Mouse (Mus musculus): ENCODE measurements at regions not wholly inside any gene's neighbourhood (a gene's known extent, or its start where the extent isn't known, plus 50 kb on each side); places are given as distances from the start of the nearest gene placed in this dataset.
"Not testable (repeated sequence)": the region's sequence is repeated elsewhere in the genome, so short reads cannot be mapped to it uniquely, and the experiment has no call there.

DNA sequence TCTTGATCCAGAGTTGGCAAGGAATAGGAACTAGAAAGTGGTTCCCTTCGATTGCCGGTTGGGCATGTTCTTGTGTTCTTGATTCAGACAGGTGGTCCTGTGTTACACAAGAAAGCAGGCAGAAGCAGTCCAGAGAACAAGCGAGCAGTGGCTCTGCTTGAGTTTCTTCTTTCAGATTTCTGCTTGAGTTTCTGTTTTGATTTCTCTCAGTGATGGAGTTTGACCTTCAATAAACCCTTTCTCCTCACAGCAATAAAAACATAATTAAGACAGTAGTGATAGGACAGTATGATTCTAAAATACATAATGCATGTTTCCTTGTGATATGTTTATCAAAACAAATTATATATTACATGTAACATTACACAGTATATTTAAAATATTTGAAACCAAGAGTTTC lies 59.1 kb downstream of the Klf6 start:
- no peak for DNase-seq

DNA sequence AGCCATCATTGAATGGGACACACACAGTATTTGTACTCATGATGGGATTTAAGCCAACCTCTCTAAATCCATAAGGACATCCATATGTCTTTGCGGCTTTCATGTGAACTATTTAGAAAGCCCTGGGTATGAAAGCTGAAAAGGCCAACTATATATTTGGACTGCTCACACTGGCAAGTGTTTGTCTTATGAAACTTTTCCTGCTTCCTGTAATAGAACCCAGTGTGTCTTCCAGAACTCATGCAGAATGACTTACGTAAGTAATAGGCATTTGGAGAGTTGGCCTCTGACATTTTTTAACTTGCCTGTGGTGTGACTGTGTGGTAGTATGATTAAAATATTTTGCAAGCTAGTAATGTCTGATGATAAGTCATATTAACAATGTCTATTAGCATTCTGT lies 70.2 kb downstream of the Klf6 start:
- no peak for DNase-seq

GRCm38 (mm10) chr13:5937436-5937835 lies 76.2 kb downstream of the Klf6 start:
- DNase-seq: no peak

DNA sequence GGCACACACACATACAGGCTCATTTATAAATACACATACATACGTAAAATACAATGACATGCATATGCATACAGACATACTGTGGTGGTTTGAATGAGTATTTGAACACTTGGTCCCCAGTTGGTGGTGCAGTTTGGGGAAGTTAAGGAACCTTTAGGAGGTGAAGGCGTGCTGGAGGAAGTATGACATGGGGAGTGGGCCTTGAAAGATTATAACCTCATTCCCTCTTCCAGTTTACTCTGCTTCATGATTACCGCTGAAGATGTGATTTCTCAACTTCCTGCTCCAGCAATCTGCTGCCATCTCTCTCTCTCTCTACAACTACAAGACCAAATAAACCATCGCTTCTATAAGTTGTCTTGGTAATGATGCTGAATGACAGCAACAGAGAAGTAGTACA lies 76.7 kb downstream of the Klf6 start:
- DNase-seq: no peak

GRCm38 (mm10) chr13:5939368-5939767 lies 78.1 kb downstream of the Klf6 start:
- no peak for DNase-seq

DNA sequence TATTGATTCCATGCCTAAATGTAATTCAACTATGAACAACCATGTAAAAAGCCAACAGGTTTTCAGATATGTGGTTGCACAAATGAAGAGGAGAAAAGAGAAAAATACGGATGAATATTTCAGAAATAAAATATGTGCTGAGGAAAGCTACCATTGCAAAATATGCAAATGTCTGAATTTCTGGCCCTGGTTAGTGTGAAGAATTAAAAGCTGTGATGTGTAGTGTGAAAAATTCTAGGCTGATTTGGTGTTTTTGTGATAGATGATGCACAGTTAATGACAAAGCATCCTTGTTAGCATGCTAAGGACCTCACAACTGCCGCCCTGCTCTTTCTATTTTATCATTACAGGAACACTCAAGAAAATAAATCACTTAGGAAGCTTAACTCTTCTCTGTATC lies 91.6 kb downstream of the Klf6 start:
- DNase-seq: no peak

DNA sequence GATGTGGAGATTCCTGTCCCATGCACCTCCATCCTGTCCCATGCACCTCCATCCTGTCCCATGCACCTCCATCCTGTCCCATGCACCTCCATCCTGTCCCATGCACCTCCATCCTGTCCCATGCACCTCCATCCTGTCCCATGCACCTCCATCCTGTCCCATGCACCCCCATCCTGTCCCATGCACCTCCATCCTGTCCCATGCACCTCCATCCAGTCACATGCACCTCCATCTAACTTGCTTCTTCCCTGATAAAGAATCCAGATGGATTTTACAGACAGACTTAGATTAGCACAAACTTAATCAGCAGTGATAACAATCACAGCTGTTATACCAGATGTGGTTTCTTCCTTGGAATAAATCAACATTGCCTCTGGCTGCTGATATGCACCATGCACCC lies 93.8 kb downstream of the Klf6 start:
- not testable (repeated sequence) for DNase-seq

DNA sequence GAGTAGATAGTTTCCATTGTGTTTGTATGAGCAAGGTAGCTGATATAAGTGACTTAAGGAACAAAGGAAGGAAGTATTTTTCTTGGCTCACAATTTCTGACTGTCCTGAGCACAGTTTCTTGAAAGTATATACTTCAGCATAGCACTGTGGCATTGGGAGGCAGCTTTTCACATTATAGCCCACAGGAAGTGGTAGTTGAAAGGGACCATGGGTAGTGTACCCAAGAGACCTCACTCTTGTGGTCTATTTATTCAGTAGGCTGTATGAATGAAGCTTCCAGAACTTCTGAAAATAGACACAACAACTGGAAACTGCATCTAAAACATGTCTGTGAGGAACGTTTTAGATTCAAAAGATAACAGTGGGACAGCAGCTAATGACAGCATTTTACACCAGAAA lies 94.9 kb downstream of the Klf6 start:
- DNase-seq: no peak

GRCm38 (mm10) chr13:5962947-5963346 lies 101.7 kb downstream of the Klf6 start:
- no peak for DNase-seq

DNA sequence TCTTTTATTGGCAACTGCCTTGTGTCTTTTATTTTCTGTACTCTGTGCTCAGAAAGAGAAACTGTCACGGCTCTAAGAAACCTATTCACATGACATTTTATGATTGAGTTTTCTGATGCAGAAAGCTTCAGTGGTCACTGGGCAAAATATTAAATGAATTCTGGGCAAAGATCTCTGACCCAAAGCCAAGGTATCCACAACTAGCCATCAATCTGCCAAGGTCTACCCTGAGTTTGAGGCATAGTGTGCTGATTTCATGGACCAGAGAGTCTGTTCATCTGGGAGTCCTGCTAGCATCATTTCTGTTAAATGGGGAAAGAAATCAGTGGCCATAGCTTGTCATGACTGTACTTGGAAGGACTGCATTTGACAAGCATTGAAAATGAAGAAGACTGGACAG lies 103.3 kb downstream of the Klf6 start:
- no peak for DNase-seq

DNA sequence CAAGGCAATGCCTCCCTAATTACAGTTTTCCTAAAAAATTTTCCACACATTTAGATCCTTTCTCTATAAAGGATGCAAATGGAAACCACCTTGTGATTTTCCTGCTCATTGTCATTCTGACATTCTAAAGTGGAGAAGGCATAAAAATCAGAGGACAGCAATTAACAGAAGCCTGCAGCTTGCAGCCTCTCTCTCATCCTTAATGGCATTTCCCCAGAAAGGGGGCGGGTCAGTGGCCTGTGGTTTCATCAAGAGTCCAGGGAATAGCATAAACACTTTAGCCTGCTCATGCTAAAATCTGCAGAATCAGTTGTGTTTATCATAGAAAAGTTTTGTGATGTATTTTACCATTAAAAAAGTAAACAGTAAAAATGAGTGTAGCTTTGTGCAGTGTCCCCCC lies 117.3 kb downstream of the Klf6 start:
- no peak for DNase-seq

DNA sequence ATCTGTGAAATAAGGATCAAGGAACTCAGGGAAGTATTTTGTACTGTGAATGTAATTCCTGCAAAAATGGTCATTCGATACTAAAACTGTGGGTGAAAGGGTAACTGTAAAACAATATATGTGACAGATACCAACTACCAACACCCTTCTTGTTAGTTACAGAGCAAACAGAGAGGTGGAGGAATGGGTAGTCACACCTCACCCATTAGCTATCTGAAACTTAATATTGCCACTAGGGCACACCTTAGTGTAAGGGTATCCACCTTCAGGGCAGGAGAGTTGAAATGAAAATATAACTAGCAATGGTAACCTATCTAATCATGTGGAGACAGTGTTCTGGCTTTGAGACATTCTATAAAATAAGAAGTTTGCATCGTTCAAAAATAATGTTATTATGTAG lies 126.2 kb downstream of the Klf6 start:
- no peak for DNase-seq

DNA sequence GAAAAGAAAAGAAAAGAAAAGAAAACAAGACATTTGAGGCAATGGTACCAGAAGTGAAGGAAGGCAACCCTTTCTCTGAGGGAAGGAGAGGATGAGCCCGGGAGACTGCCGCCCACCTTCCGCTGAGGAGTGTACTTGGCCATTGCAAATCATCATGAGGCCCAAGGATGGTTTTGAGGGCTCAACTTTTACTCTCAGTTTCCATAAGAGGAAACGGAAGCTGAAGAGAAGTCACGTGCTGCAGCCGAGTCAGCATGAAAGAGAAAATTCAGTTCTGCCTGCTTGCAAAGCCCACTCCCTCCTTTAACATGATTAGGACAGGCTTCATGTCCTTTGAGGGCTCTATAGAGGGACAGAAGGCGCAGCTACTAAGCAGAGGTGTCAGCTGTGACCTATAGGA lies 127.1 kb downstream of the Klf6 start:
- DNase-seq: no peak

- DNase-seq: no peak
Observed at GRCm38 (mm10) chr13:6000559-6001217, 139.4 kb downstream of the Klf6 start.

DNA sequence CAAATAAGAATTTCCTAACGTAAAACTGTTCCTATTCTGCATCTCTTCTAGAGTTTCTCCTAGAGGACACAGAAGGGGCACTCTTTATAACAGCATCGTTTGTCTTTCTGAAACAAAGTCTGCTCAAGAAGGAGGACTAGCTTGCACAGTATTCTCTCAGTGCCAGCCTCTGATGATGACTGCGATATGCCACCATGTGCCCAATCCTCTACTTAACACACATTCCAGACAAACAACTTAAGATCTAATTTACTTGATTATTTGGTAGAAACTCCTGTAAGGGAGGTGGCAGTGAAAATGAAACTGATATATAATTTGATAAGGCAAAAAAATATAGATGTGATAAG lies 139.9 kb downstream of the Klf6 start:
- DNase-seq: no peak

DNA sequence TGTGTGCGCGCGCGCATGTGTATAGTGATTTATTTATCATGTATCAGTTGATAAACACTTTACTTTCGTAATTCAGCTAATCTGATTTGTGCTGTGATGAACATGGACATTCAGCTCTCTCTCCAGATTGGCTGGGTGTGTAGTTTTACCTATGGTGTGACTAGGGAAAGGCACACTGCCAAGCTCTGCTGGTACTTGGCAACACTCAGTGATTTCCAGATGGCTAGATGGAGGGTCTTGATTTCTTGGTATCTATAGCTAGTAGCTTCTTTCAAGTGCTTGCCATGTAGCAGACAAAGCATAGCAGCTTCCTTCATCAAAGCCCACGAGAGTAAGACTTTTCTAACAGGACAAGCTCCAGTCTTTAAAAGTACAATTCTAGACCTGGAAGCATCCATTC lies 144.6 kb downstream of the Klf6 start:
- no peak for DNase-seq

DNA sequence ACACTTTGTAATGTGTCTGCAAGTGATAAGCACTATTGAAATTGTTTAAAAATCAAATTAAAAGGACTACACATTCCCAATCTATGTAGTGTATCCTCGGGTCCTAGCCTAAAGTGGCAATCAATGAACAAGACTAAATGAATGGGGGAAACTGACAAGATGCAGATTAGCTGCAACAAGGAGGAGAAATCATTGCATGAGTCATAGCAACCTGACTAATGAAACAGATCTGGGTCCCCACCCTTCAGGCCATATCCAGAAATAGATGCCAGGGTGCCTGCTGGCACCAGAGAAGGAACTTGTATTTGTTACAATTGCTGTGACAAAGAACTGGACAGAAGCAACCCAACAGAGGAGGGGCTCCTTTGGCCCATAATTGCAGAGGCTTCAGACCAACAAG lies 148.4 kb downstream of the Klf6 start:
- no peak for DNase-seq

- no peak for DNase-seq
Observed at GRCm38 (mm10) chr13:6027207-6027606, 165.9 kb downstream of the Klf6 start.

DNA sequence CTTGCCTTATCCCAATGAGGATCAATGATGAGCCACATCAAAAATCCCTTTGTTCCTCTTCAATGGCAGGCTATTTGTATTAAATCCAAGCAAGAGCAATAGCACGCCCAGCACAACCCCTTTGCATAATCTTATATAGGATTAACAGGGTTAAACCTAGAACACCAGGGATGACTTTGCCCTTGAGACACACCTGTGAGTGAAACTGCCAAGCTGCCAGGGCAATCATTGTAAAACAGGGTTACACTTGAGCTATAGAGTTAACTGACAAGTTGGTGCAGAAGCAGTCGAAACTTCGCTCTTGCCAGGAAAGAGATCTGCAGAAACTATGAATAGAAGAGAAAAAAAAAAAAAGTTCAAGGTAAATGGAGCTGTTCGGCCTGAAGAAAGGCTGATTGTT lies 167.6 kb downstream of the Klf6 start:
- no peak for DNase-seq

DNA sequence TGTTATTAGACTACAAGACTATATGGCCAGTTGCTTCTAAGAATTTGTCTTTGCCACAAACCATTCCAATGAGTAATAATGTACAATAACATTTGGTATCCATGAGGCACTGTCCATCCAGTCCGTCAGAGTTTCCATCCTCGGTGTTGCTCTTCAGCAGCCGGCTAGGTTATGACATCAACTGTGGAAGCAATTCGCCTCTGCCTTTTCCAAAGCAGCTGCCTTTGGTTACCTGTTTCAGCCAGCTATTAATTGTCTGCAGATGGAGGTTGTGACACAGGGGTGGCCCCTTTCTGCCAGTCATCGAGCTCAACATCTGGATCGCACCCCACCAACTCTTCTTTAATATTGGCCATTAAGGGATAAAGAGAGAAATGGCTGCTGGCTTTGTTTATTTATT lies 168.2 kb downstream of the Klf6 start:
- DNase-seq: no peak

- no peak for DNase-seq
Observed at GRCm38 (mm10) chr13:6030128-6030527, 168.8 kb downstream of the Klf6 start.

DNA sequence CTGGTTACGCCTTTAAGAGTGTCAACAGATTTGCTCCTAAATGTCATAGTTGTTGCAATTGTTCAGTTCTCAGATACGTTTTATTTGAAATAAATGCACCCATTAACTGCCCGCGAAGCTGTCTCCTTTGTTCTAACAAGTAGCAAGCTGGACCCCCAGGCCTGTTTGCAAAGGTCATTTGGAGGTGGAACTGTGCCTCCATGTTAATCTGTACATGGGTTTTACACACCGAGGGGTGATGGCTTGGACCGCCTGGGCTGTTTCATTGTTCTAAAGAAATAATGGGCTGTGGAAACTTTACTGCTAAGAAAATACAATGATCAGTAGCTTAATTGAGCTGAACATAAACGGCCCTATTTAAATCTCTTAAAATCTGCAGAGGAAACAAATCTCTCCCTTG lies 178.8 kb downstream of the Klf6 start:
- no peak for DNase-seq

- no peak for DNase-seq
Observed at GRCm38 (mm10) chr13:6040663-6041062, 179.4 kb downstream of the Klf6 start.

DNA sequence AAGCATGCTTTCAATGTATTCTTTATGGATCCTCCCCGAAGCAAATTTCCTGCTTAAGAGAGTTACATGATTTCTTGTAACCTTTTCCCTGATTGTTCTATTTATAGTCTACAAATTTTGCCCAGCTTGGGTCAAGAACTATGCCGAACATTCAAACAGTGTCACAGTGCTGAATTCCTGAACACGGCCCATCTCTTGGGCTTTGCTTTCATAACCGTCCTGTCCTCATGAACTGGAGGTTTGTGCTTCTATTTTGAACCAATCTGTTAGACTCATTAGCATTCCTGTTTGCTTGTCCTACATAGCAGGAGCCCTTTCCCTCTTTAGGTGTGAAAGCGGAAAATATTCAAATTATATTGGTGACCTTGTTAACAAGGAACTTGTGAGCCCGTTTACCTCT lies 181.2 kb downstream of the Klf6 start:
- no peak for DNase-seq

GRCm38 (mm10) chr13:6059515-6060228 lies 198.4 kb downstream of the Klf6 start:
- DNase-seq: no peak

Data from cerebellum, adult 11 months (tissue).